Mouse (Mus musculus) Patski (cell line): ENCODE measurements around the gene Capza2. TPM values are rescaled to one million over a fixed set of nuclear protein-coding genes. Genes with fewer than 3 reads are reported as not detected.

Experiments used
- ATAC-seq: fragments of 100-300 bp; one replicate; pipeline ENCODE4 v1.8.0; 2021
- CTCF ChIA-PET: fragments of 350-600 bp; sonication (Branson Sonifier 250); formaldehyde crosslinking; loops from one replicate; lab custom pipeline; 2022; ENCODE audit warnings: inconsistent platforms; lab: Charles Lee
- POLR2A ChIA-PET: fragments of 350-600 bp; sonication (Branson Sonifier 250); formaldehyde crosslinking; loops from one replicate; lab custom pipeline; 2022; ENCODE audit warnings: antibody characterized with exemption, inconsistent platforms; lab: Charles Lee
- DNase-seq: peaks from one replicate; pipeline ENCODE4 v3.0.0-alpha.2; 2011; ENCODE audit warnings: low read depth, low spot score
- H3K27me3 ChIP-seq: fragments of 371-371 bp; one replicate; pipeline ENCODE4 v1.5.1; 2021
- CTCF ChIP-seq: fragments of 100-300 bp; IDR thresholded peaks from one replicate; pipeline ENCODE4 v1.5.1; 2021
- in situ Hi-C: fragments of 300-500 bp; cut with MboI; formaldehyde crosslinking; loops from 3 replicates; pipeline ENCODE4 v1.11.1; 2018; ENCODE audit warnings: low pct_unique_long_range_greater_than_20kb, mixed read lengths
- polyA plus RNA-seq: library from polyadenylated mRNA; unstranded; gene quantifications from one replicate; pipeline ENCODE4 v1.2.3, GENCODE M21; 2021

Gene Capza2
- polyA plus RNA-seq, result 185 TPM

GRCm38 (mm10) chr6:17635615-17636284, at the start of gene Capza2:
Capza2 (plus strand) TSS chr6:17636234.
- no peaks in the 10 kb centered on the region for H3K27me3 ChIP-seq
- TF ChIP-seq CTCF, result no peak
- CTCF ChIA-PET, result interaction anchor here (0.7 to 1.5 kb wide), 3 partner anchors 15 to 534 kb away, joined by 3 to 6 read pairs (median 3); no protein-coding TSS in a partner anchor
- ATAC-seq, result no peak
- in situ Hi-C loops, result no loop called here
- DNase-seq, result no peak
- POLR2A ChIA-PET, result interaction anchor here (1.1 kb wide), 1 partner anchor 11 kb away, joined by 5 read pairs; no protein-coding TSS in a partner anchor

- ATAC-seq, result peak; percentile 71
- in situ Hi-C loops, result no loop called here
- ChIA-PET CTCF (interaction anchor here (0.6 to 2.6 kb wide), 19 partner anchors 9 to 503 kb away, joined by 3 to 22 read pairs (median 3); no protein-coding TSS in a partner anchor), POLR2A (no interaction called here)
- peak; percentile 87 for TF ChIP-seq CTCF
- no peaks in the 10 kb centered on the region for H3K27me3 ChIP-seq
- DNase-seq, result no peak
Observed at GRCm38 (mm10) chr6:17589049-17589952, 46.7 kb upstream of the Capza2 start.

GRCm38 (mm10) chr6:17589953-17590627, 45.9 kb upstream of the Capza2 start:
- no peaks in the 10 kb centered on the region for H3K27me3 ChIP-seq
- POLR2A ChIA-PET, result no interaction called here
- DNase-seq (no peak), ATAC-seq (no peak)
- no peak for TF ChIP-seq CTCF
- in situ Hi-C loops, result loop anchor here (5.0 kb wide), 3 partner anchors 228 to 563 kb away; no protein-coding TSS in a partner anchor
- CTCF ChIA-PET, result interaction anchor here (0.7 to 2.6 kb wide), 13 partner anchors 10 to 491 kb away, joined by 3 to 22 read pairs (median 4); no protein-coding TSS in a partner anchor

GRCm38 (mm10) chr6:17593971-17594370, 42.1 kb upstream of the Capza2 start:
- DNase-seq, result no peak
- no peaks in the 10 kb centered on the region for H3K27me3 ChIP-seq
- no peak for TF ChIP-seq CTCF
- ChIA-PET CTCF (no interaction called here), POLR2A (no interaction called here)
- in situ Hi-C loops, result loop anchor here (5.0 kb wide), 3 partner anchors 232 to 567 kb away; no protein-coding TSS in a partner anchor
- no peak for ATAC-seq

GRCm38 (mm10) chr6:17595712-17596462, 40.1 kb upstream of the Capza2 start:
- no peak for TF ChIP-seq CTCF
- H3K27me3 ChIP-seq, result no peaks in the 10 kb centered on the region
- CTCF ChIA-PET, result no interaction called here
- POLR2A ChIA-PET, result no interaction called here
- ATAC-seq, result no peak
- DNase-seq, result no peak
- in situ Hi-C loops, result no loop called here

GRCm38 (mm10) chr6:17599373-17599772, 36.7 kb upstream of the Capza2 start:
- DNase-seq (no peak), ATAC-seq (no peak)
- no peaks in the 10 kb centered on the region for H3K27me3 ChIP-seq
- in situ Hi-C loops, result no loop called here
- CTCF ChIA-PET, result interaction anchor here (2.3 kb wide), 1 partner anchor 494 kb away, joined by 5 read pairs; no protein-coding TSS in a partner anchor
- POLR2A ChIA-PET, result no interaction called here
- no peak for TF ChIP-seq CTCF

GRCm38 (mm10) chr6:17601526-17601925, 34.5 kb upstream of the Capza2 start:
- H3K27me3 ChIP-seq, result no peaks in the 10 kb centered on the region
- ChIA-PET CTCF (no interaction called here), POLR2A (no interaction called here)
- no peak for DNase-seq
- in situ Hi-C loops, result no loop called here
- ATAC-seq, result no peak
- no peak for TF ChIP-seq CTCF

- POLR2A ChIA-PET, result no interaction called here
- TF ChIP-seq CTCF, result no peak
- DNase-seq (no peak), ATAC-seq (no peak)
- no peaks in the 10 kb centered on the region for H3K27me3 ChIP-seq
- in situ Hi-C loops, result no loop called here
- CTCF ChIA-PET, result no interaction called here
Observed at GRCm38 (mm10) chr6:17606915-17607314, 29.1 kb upstream of the Capza2 start.

- in situ Hi-C loops, result no loop called here
- H3K27me3 ChIP-seq, result no peaks in the 10 kb centered on the region
- TF ChIP-seq CTCF, result no peak
- CTCF ChIA-PET, result no interaction called here
- DNase-seq (no peak), ATAC-seq (no peak)
- POLR2A ChIA-PET, result no interaction called here
Observed at GRCm38 (mm10) chr6:17611352-17612010, 24.6 kb upstream of the Capza2 start.
